Mouse (Mus musculus) embryonic stem cell, embryonic (primary cell): ENCODE measurements around the gene Pstpip1.

Experiments used
- CTCF ChIA-PET, 4 experiments: fragments of 300-600 bp in 2 of 4; fragments of 350-600 bp in 2 of 4; sonication (Branson Sonifier 250); formaldehyde crosslinking; loops; one replicate each; lab custom pipeline; 2022; ENCODE audit warnings: inconsistent platforms in 2 of 4; lab: Charles Lee
- POLR2A ChIA-PET, 4 experiments: fragments of 300-600 bp in 2 of 4; fragments of 350-600 bp in 2 of 4; sonication (Branson Sonifier 250); formaldehyde crosslinking; loops; one replicate each; lab custom pipeline; 2022; ENCODE audit warnings: antibody characterized with exemption in 4 of 4, inconsistent platforms in 1 of 4; lab: Charles Lee

Gene Pstpip1

GRCm38 (mm10) chr9:56089778-56090520 lies at the start of gene Pstpip1:
Gene Pstpip1, plus strand, starts transcription at chr9:56089962.
- CTCF ChIA-PET: interaction anchor here in 3 of 4 experiments (0.6 to 3.2 kb wide), 12 partner anchors 14 to 758 kb away, joined by 3 to 11 read pairs (median 4); no protein-coding TSS in a partner anchor
- POLR2A ChIA-PET: interaction anchor here (0.6 to 5.8 kb wide), 24 partner anchors 8 to 444 kb away, joined by 3 to 57 read pairs (median 4); partner anchors contain the start of genes Rcn2 (in 1 of the 4) and Scaper (in 1 of the 4)

- CTCF ChIA-PET: interaction anchor here in 1 of 4 experiments (0.7 kb wide), 1 partner anchor 33 kb away, joined by 4 read pairs; no protein-coding TSS in a partner anchor
- POLR2A ChIA-PET: interaction anchor here (0.6 to 5.8 kb wide), 42 partner anchors 9 to 1781 kb away, joined by 3 to 47 read pairs (median 5); partner anchors contain the start of genes Scaper (in 2 of the 4), Etfa (in 1 of the 4), Hmg20a (in 1 of the 4) and Peak1 (in 1 of the 4)
Observed at GRCm38 (mm10) chr9:56041372-56042180, 48.2 kb upstream of the Pstpip1 start, which contains the start of gene Rcn2. Gene Rcn2, plus strand, starts transcription at chr9:56041845.

GRCm38 (mm10) chr9:56042181-56042621 lies 47.6 kb upstream of the Pstpip1 start:
- POLR2A ChIA-PET: interaction anchor here (0.6 to 5.8 kb wide), 34 partner anchors 8 to 651 kb away, joined by 3 to 47 read pairs (median 5); partner anchors contain the start of genes Pstpip1 (in 2 of the 4), Etfa (in 1 of the 4) and Scaper (in 1 of the 4)
- CTCF ChIA-PET: no interaction called here

DNA sequence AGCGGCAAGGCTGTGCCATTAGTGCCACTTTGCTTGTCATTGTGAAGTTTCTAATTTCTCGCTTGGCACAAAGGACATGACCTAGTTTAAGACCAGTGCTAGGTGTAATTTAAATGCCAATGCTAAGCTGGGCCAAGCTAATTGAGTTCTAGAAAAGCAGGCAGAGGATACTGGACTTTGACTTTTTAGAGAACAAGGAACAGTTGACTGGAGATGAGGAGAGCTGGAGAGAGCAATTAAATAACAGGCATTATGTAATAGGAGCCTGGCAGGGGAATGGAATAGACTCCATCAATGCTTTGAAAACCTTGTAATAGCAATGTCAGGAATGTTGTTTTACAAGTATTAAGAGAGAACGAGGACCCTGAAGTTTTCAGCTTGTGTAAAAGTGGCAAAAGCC lies 36.0 kb upstream of the Pstpip1 start:
- POLR2A ChIA-PET: interaction anchor here in 3 of 4 experiments (0.7 to 3.8 kb wide), 9 partner anchors 11 to 115 kb away, joined by 3 to 31 read pairs (median 4); partner anchors contain the start of genes Rcn2 (in 2 of the 3) and Scaper (in 1 of the 3)

DNA sequence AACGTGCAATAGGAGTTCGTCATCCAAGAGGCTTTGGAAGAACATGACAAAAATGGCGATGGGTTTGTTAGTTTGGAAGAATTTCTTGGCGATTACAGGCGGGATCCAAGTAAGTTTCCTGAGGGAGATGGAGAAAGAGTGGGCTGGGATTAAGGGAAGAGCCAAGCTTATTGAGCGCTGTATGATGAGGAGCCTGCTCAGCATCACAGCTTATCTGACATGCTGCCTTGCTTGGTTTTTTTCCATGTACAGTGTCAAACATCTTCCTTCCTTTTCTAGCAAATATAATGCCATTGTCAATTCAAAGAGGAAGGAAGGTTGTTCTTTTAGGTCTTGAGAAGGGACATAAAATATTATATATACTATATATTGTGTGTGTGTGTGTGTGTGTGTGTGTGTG lies 33.6 kb upstream of the Pstpip1 start:
- POLR2A ChIA-PET: interaction anchor here in 3 of 4 experiments (0.5 to 3.3 kb wide), 4 partner anchors 13 to 654 kb away, joined by 3 to 16 read pairs (median 7); no protein-coding TSS in a partner anchor

More for the DNA sequence above, 36.0 kb upstream of the Pstpip1 start:
- CTCF ChIA-PET: interaction anchor here in 3 of 4 experiments (0.6 to 1.4 kb wide), 3 partner anchors 21 to 1024 kb away, joined by 3 to 6 read pairs (median 4); no protein-coding TSS in a partner anchor

GRCm38 (mm10) chr9:56062336-56062735 lies 27.4 kb upstream of the Pstpip1 start:
- ChIA-PET CTCF (interaction anchor here in 2 of 4 experiments (0.5 to 0.8 kb wide), 3 partner anchors 29 to 1977 kb away, joined by 3 to 5 read pairs (median 4); no protein-coding TSS in a partner anchor), POLR2A (interaction anchor here in 2 of 4 experiments (1.0 to 1.9 kb wide), 3 partner anchors 11 to 21 kb away, joined by 5 to 6 read pairs (median 5); no protein-coding TSS in a partner anchor)

More for the DNA sequence above, 33.6 kb upstream of the Pstpip1 start:
- CTCF ChIA-PET: no interaction called here

DNA sequence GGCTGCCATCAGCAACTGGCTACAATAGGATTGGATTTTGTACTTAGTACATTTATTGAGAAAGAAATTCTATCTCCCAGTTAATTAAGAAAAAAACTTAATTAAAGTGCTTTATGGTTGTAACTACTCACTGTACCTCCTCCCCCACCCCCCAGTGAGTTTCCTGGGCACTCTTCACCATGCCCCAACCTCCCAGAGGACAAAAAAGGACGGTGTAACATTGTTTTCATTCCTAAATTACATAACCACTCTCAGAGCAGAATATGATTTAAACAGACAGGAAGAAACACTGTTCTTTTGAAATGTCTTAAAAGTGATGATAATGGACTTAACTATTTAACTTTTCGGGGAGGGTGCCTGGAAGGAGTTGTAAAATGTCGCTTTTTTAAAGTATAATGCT lies 24.8 kb upstream of the Pstpip1 start:
- CTCF ChIA-PET: no interaction called here
- POLR2A ChIA-PET: interaction anchor here in 3 of 4 experiments (1.0 to 2.6 kb wide), 4 partner anchors 9 to 24 kb away, joined by 3 to 21 read pairs (median 6); partner anchors contain the start of genes Pstpip1 (in 1 of the 3) and Rcn2 (in 1 of the 3)

DNA sequence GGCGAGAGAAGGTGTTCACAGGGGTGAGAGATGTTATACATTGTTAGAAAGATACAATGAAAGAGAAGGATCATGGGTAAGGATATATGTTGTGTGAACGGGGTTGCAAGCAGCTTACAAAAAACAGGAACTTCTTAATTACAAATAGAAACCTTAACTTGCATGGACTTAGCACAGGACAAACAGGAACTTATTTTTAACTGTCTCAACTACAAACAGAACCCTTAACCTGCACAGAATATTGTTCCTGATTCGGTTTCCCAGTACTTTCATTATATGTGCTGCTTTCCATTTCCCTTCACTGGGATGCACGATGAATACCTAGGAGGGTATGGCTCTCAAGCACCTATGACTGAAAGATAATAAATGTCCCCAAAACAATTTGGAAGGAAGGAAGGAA lies 21.8 kb upstream of the Pstpip1 start:
- ChIA-PET CTCF (no interaction called here), POLR2A (interaction anchor here in 1 of 4 experiments (0.6 to 3.1 kb wide), 4 partner anchors 10 to 758 kb away, joined by 3 to 16 read pairs (median 3); no protein-coding TSS in a partner anchor)

- CTCF ChIA-PET: no interaction called here
- POLR2A ChIA-PET: interaction anchor here in 2 of 4 experiments (0.6 to 3.1 kb wide), 5 partner anchors 11 to 258 kb away, joined by 3 to 16 read pairs (median 4); partner anchors contain the start of gene Rcn2 (in 1 of the 2)
Observed at GRCm38 (mm10) chr9:56068630-56069029, 21.1 kb upstream of the Pstpip1 start.

DNA sequence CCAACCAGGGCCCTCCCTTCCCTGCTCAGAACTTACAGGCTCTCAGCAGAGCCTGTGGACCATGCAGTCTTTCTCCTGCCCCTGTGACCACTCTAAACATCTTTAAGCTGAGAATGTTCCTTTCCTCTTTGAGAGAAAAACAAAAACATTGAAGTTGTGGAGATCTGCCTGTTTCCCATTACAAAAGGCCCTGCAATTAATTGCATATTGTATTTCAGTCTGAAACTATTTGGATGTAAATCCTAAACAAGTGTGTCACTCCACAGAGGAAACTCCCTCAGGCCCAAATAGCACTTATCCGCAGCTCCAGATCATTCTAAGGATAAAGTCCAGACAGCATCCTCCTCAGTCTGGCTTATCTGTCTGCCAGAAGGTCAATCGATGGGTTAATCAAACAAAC lies 16.9 kb upstream of the Pstpip1 start:
- CTCF ChIA-PET: interaction anchor here in 2 of 4 experiments (0.7 to 1.6 kb wide), 3 partner anchors 20 to 46 kb away, joined by 3 to 6 read pairs (median 3); no protein-coding TSS in a partner anchor
- POLR2A ChIA-PET: interaction anchor here (0.5 to 5.8 kb wide), 36 partner anchors 9 to 462 kb away, joined by 3 to 57 read pairs (median 4); partner anchors contain the start of genes Pstpip1 (in 3 of the 4), Rcn2 (in 2 of the 4), Peak1 (in 1 of the 4) and Scaper (in 1 of the 4)

GRCm38 (mm10) chr9:56074863-56075262 lies 14.9 kb upstream of the Pstpip1 start:
- CTCF ChIA-PET: interaction anchor here (0.5 to 1.8 kb wide), 28 partner anchors 10 to 817 kb away, joined by 3 to 10 read pairs (median 4); partner anchors contain the start of gene Pstpip1 (in 2 of the 4)
- POLR2A ChIA-PET: interaction anchor here in 3 of 4 experiments (0.6 to 5.8 kb wide), 42 partner anchors 8 to 1094 kb away, joined by 3 to 57 read pairs (median 4); partner anchors contain the start of genes Pstpip1 (in 3 of the 3), Rcn2 (in 3 of the 3) and Scaper (in 2 of the 3)

- CTCF ChIA-PET: interaction anchor here (0.6 to 1.8 kb wide), 27 partner anchors 9 to 816 kb away, joined by 3 to 10 read pairs (median 4); partner anchors contain the start of gene Pstpip1 (in 2 of the 4)
- POLR2A ChIA-PET: interaction anchor here in 3 of 4 experiments (0.7 to 5.8 kb wide), 42 partner anchors 9 to 1094 kb away, joined by 3 to 57 read pairs (median 4); partner anchors contain the start of genes Pstpip1 (in 3 of the 3), Rcn2 (in 3 of the 3) and Scaper (in 2 of the 3)
Observed at GRCm38 (mm10) chr9:56075264-56075663, 14.5 kb upstream of the Pstpip1 start.

- ChIA-PET POLR2A (interaction anchor here in 3 of 4 experiments (0.5 to 5.8 kb wide), 22 partner anchors 9 to 478 kb away, joined by 3 to 57 read pairs (median 6); partner anchors contain the start of genes Pstpip1 (in 3 of the 3) and Rcn2 (in 2 of the 3)), CTCF (interaction anchor here in 3 of 4 experiments (1.2 to 1.8 kb wide), 12 partner anchors 8 to 722 kb away, joined by 3 to 10 read pairs (median 6); partner anchors contain the start of gene Pstpip1 (in 1 of the 3))
Observed at GRCm38 (mm10) chr9:56075901-56076620, 13.7 kb upstream of the Pstpip1 start.

DNA sequence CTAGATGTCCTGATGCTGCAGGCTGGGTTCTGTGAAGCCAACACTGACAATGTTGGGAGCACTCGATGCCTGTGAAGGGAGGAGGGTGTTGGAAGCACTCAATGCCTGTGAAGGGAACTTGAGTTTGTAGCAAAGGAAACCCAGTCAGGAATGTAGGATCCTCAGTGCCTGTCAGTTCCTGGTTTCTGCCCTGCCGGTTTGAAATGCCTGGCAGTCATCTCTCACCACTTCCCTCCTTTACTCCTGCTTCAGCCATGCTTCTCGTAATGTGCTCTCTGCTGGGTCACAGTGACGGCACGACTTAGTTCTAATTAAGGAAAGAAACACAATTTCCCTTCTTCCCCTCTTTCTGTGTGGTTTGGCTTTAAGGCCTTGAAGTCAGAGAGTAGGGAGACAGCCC lies 10.2 kb upstream of the Pstpip1 start:
- ChIA-PET POLR2A (interaction anchor here in 2 of 4 experiments (1.5 to 2.5 kb wide), 3 partner anchors 10 to 38 kb away, joined by 3 to 8 read pairs (median 6); partner anchors contain the start of genes Pstpip1 (in 1 of the 2) and Rcn2 (in 1 of the 2)), CTCF (interaction anchor here in 2 of 4 experiments (0.5 to 0.7 kb wide), 2 partner anchors 120 to 540 kb away, joined by 3 to 12 read pairs; no protein-coding TSS in a partner anchor)

GRCm38 (mm10) chr9:56086524-56086923 lies 3.2 kb upstream of the Pstpip1 start:
- ChIA-PET CTCF (interaction anchor here in 1 of 4 experiments (0.6 kb wide), 1 partner anchor 127 kb away, joined by 3 read pairs; no protein-coding TSS in a partner anchor), POLR2A (interaction anchor here in 2 of 4 experiments (1.2 to 5.8 kb wide), 3 partner anchors 11 to 44 kb away, joined by 3 to 29 read pairs (median 4); partner anchors contain the start of gene Rcn2 (in 1 of the 2))
